Mouse (Mus musculus) gastrocnemius, postnatal 36 days (tissue): ENCODE data around the gene Copb2. TPM values are rescaled to one million over a fixed set of nuclear protein-coding genes. Genes with fewer than 3 reads are reported as not detected.

Experiments
- DNase-seq, 2 experiments: peaks; one replicate each; pipeline ENCODE4 v3.0.0; 2022
- intact Hi-C: fragments of 180-260 bp; cut with DNase I; formaldehyde crosslinking; loops from one replicate; pipeline ENCODE4 v1.15.1; 2025
- total RNA-seq, 2 experiments: library from RNA; stranded (reverse); gene quantifications; 2 replicates each; pipeline ENCODE4 v1.2.3; 2021

Copb2 gene
- total RNA-seq, 2 experiments from 2014 or later, result 55.7 to 61.9 TPM

DNA sequence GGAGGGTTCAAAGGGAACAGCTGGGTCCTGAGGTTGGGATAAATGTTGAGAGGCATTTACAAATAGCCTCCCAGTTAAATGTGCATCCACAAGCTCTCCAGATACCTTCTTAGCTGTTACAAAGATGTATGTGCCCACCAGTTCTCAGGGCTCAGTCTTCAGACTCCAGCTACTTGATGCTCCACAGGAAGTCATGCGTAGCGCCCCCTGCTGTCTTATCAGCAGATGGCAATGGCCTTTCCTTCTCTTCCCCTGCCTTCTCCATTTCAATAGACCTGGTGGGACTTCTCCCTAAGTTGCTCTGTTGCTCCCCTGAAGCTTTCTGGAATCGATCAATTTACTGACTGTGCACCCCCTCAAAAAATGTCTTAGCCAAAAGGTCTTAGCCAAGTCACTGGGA, 65.0 kb downstream of the Copb2 start:
- no peak for DNase-seq
- intact Hi-C loops, result no loop called here

DNA sequence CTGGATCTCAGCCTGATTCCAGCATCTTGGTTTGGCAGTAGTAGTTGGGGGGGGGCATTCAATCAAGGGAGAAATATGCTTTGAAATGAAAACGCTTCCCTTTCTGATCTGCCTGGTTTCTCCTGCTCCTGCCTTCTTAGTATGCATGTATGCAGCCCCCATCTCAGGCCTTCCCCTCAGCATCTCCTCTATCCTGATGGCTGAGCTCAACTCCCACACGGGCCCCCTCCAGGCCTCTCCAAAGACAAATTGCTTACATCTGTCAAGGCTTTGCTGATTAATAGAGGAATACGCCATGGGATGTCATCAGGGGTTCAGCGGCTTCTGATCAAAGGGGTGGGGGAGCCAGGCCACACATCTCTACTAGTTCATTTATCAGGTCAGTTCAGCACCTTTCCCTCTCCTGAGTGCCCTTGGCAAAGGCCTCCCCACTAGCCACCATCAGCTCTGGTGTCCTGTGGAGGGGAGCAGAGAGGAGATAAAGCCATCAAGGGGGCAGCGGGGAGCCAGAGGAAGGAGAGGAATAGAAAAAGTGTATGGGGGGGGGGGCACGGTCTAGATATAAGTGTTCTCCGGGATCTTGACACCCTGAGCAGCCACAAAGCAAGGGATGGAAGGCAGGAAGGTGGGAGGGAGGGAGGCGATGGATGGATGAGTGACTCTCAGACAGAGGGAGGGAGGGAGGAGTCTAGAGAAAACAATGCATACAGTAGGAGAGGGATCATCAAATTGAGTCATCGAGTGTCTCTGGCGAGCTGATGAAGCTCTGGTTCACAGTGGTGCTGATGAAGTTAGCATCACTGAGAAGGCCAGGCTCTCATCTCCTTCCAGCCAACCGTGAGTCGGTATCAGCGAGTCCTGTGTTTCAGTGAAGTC, 70.0 kb downstream of the Copb2 start:
- DNase-seq, result no peak
- intact Hi-C loops, result no loop called here

Other genes starting within 250 kb of the Copb2 start
- 1 to 10 TPM; 1.2 to 1.5 TPM for gene Rbp1, start 140.8 kb upstream of the Copb2 start, total RNA-seq
- not detected for gene Rbp2, start 77.6 kb upstream of the Copb2 start, total RNA-seq
- 10 to 100 TPM; 22.2 to 24.1 TPM for gene Mrps22, start 37.9 kb downstream of the Copb2 start, total RNA-seq